Comparison of ENCODE assay signal across 9 mouse cellular contexts in the genomic region with DNA sequence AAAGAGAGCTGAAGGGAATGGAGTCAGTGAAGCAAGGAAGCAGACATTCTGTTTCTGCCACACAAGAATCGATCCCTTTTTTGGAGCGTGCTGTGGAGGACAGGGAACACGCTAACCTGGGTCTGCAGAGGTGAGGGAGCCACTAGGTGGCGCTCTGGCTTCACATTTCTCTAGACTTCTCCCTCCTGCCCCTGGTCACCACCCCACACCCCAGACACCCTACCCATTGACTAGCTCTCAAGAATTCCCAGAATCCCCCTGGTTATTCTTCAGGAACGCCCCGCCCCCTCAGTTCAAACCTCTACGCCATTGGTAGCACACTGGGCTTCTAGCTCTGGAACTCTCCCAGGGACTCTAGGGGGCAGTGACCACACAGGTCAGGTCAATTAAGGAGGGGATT. TPM values are rescaled to one million over a fixed set of nuclear protein-coding genes. Genes with fewer than 3 reads are reported as not detected.
A peak's percentile ranks its signal among the peaks of the same experiment; 100 is the strongest.
DNase-seq lines count a peak whose midpoint lies in the region; ATAC-seq and TF ChIP-seq lines count a peak whose summit lies in the region.
"Had no signal": no experiment of that assay in that cellular context is flagged by ENCODE, and none has a peak within 500 bp of the region (broad histone marks: within the 10 kb centered on the region; RNA-seq: fewer than 3 reads in every experiment).

No protein-coding gene starts in this region.

- H3K9me3 ChIP-seq in forebrain, embryonic 16.5 days (ENCODE audit: control insufficient read depth, low read length): no peaks in the 10 kb centered on the region
- no peaks in the 10 kb centered on the region for H3K9me3 ChIP-seq in lung, embryonic 14.5 days (ENCODE audit: low read depth, low read length)
- H3K9me3 ChIP-seq: limb, embryonic 15.5 days had no signal

- no peak overlapping the region for H3K4me3 ChIP-seq in forebrain, embryonic 16.5 days (replicated peaks; ENCODE audit: low read length)
- H3K4me3 ChIP-seq in lung, embryonic 14.5 days (ENCODE audit: low read depth, low read length): no peak overlapping the region
- H3K4me3 ChIP-seq in olfactory bulb, adult 2 months (ENCODE audit: insufficient read depth, low read depth, low read length): no peak overlapping the region
- H3K4me3 ChIP-seq: limb, embryonic 15.5 days had no signal

- peak; percentile 90 for DNase-seq in MN1 (ENCODE audit: low spot score)
- peak; percentile 74 to 82 for DNase-seq in cerebellum, adult 18-20 months
- peak; percentile 76 to 80 for DNase-seq in heart, postnatal 14 days
- DNase-seq in kidney, postnatal 36 days: peak; percentile 71 to 90
- DNase-seq in lung, embryonic 14.5 days: peak; percentile 83
- DNase-seq in thymus, postnatal 10 days (ENCODE audit: low spot score in 2 of 2): peak; percentile 62 to 87

- H3K9ac ChIP-seq in forebrain, embryonic 16.5 days (replicated peaks; ENCODE audit: low read depth, low read length): no peak overlapping the region
- H3K9ac ChIP-seq in lung, embryonic 14.5 days: no peak overlapping the region
- H3K9ac ChIP-seq: limb, embryonic 15.5 days had no signal

- no peaks in the 10 kb centered on the region for H3K36me3 ChIP-seq in forebrain, embryonic 16.5 days (ENCODE audit: control insufficient read depth, insufficient read depth)
- peaks cover 19% of the 10 kb centered on the region; the same call in 1 of the 2 replicates for H3K36me3 ChIP-seq in lung, embryonic 14.5 days (ENCODE audit: insufficient read depth)

- H3K27me3 ChIP-seq in forebrain, embryonic 16.5 days (replicated peaks; ENCODE audit: control insufficient read depth, insufficient read depth, low read length): no peaks in the 10 kb centered on the region
- no peaks in the 10 kb centered on the region for H3K27me3 ChIP-seq in lung, embryonic 14.5 days (ENCODE audit: insufficient read depth, low read length)
- H3K27me3 ChIP-seq: limb, embryonic 15.5 days had no signal

- no peaks in the 10 kb centered on the region for H3K4me1 ChIP-seq in forebrain, embryonic 16.5 days (replicated peaks; ENCODE audit: control insufficient read depth, insufficient read depth, low read length)
- H3K4me1 ChIP-seq in lung, embryonic 14.5 days (ENCODE audit: insufficient read depth): peaks cover 14% of the 10 kb centered on the region
- peaks cover 8% of the 10 kb centered on the region for H3K4me1 ChIP-seq in olfactory bulb, adult 2 months (ENCODE audit: control insufficient read depth, insufficient read depth, low read length)

- TF ChIP-seq POLR2A in olfactory bulb, adult 2 months (IDR thresholded peaks at IDR 0.05; ENCODE audit: insufficient read depth, low read depth, low read length): no peak

- 41% methylated on average over 7 of the region's 7 CpGs for WGBS in forebrain, embryonic 16.5 days
- WGBS in lung, embryonic 14.5 days: 37% methylated on average over 7 of the region's 7 CpGs
- 27% methylated on average over 7 of the region's 7 CpGs for WGBS in olfactory bulb, adult 2 months

- TF ChIP-seq CTCF in lung, embryonic 14.5 days (IDR thresholded peaks at IDR 0.05; ENCODE audit: low read depth): peak; percentile 77
- TF ChIP-seq CTCF in olfactory bulb, adult 2 months (IDR thresholded peaks at IDR 0.05; ENCODE audit: insufficient read depth, low read depth, low read length): peak; percentile 67; the same call in 1 of the 2 replicates

- H3K27ac ChIP-seq in forebrain, embryonic 16.5 days (ENCODE audit: low read length): no peak overlapping the region
- peak overlapping the region; percentile 50; the same call in 1 of the 2 replicates for H3K27ac ChIP-seq in lung, embryonic 14.5 days (ENCODE audit: low read depth)
- H3K27ac ChIP-seq in olfactory bulb, adult 2 months (ENCODE audit: insufficient read depth, low read depth, low read length): no peak overlapping the region

- H3K4me2 ChIP-seq in forebrain, embryonic 16.5 days (ENCODE audit: low read length): no peak overlapping the region
- H3K4me2 ChIP-seq in lung, embryonic 14.5 days: peak overlapping the region; percentile 40
- H3K4me2 ChIP-seq: limb, embryonic 15.5 days had no signal

- peak; percentile 64; the same call in 1 of the 2 replicates for ATAC-seq in forebrain, embryonic 16.5 days
- ATAC-seq in lung, embryonic 14.5 days (ENCODE audit: insufficient read depth): peak; percentile 39; the same call in 1 of the 2 replicates

- intact Hi-C loops in heart, postnatal 14 days (cut with DNase I): loop anchor here (2.0 kb wide), 1 partner anchor 53 kb away; no protein-coding TSS in a partner anchor

RNA-seq across cellular contexts. Expression of a gene that starts 4.8 kb away (rescaled TPM):
- polyA plus RNA-seq in forebrain, embryonic 16.5 days (2015; fragmentation: Nextera tagmentation; extraction: Ambion mirVana): 70.2 and 92.5 TPM in 2 replicates
- 1 to 10 TPM; 8.8 to 9.2 TPM for total RNA-seq in heart, postnatal 14 days (2021)
- polyA plus RNA-seq in lung, embryonic 14.5 days (2014; fragmentation: Nextera tagmentation; extraction: Ambion mirVana): 46.2 and 48.0 TPM in 2 replicates
- polyA plus RNA-seq in olfactory bulb, adult 2 months (2012; ENCODE audit: insufficient read depth, insufficient read length, low replicate concordance, missing spikeins): not detected in 2 replicates

RNA-seq across cellular contexts. Expression of a gene that starts 13.0 kb away (rescaled TPM):
- polyA plus RNA-seq in forebrain, embryonic 16.5 days (2015; fragmentation: Nextera tagmentation; extraction: Ambion mirVana): 11.1 and 14.4 TPM in 2 replicates
- 10 to 100 TPM; 51.9 to 53.1 TPM for total RNA-seq in heart, postnatal 14 days (2021)
- polyA plus RNA-seq in lung, embryonic 14.5 days (2014; fragmentation: Nextera tagmentation; extraction: Ambion mirVana): 13.6 and 14.7 TPM in 2 replicates
- not detected in 2 replicates for polyA plus RNA-seq in olfactory bulb, adult 2 months (2012; ENCODE audit: insufficient read depth, insufficient read length, low replicate concordance, missing spikeins)

RNA-seq across cellular contexts. Expression of a gene that starts 19.5 kb away (rescaled TPM):
- polyA plus RNA-seq in forebrain, embryonic 16.5 days (2015; fragmentation: Nextera tagmentation; extraction: Ambion mirVana): 40.0 and 43.7 TPM in 2 replicates
- total RNA-seq in heart, postnatal 14 days (2021): 10 to 100 TPM; 16.5 to 19.9 TPM
- 54.0 and 56.8 TPM in 2 replicates for polyA plus RNA-seq in lung, embryonic 14.5 days (2014; fragmentation: Nextera tagmentation; extraction: Ambion mirVana)
- not detected in 2 replicates for polyA plus RNA-seq in olfactory bulb, adult 2 months (2012; ENCODE audit: insufficient read depth, insufficient read length, low replicate concordance, missing spikeins)

RNA-seq across cellular contexts. Expression of a gene that starts 31.3 kb away (rescaled TPM):
- polyA plus RNA-seq in forebrain, embryonic 16.5 days (2015; fragmentation: Nextera tagmentation; extraction: Ambion mirVana): 14.4 and 17.2 TPM in 2 replicates
- 10 to 100 TPM; 45.0 to 47.5 TPM for total RNA-seq in heart, postnatal 14 days (2021)
- 69.5 and 75.2 TPM in 2 replicates for polyA plus RNA-seq in lung, embryonic 14.5 days (2014; fragmentation: Nextera tagmentation; extraction: Ambion mirVana)
- polyA plus RNA-seq in olfactory bulb, adult 2 months (2012; ENCODE audit: insufficient read depth, insufficient read length, low replicate concordance, missing spikeins): not detected in 2 replicates

RNA-seq across cellular contexts. Expression of a gene that starts 31.4 kb away (rescaled TPM):
- 139 and 156 TPM in 2 replicates for polyA plus RNA-seq in forebrain, embryonic 16.5 days (2015; fragmentation: Nextera tagmentation; extraction: Ambion mirVana)
- 10 to 100 TPM in 1 of 2 experiments, 1 to 10 TPM in 1; 7.9 to 14.4 TPM for total RNA-seq in heart, postnatal 14 days (2021)
- 655 and 692 TPM in 2 replicates for polyA plus RNA-seq in lung, embryonic 14.5 days (2014; fragmentation: Nextera tagmentation; extraction: Ambion mirVana)
- not detected in 2 replicates for polyA plus RNA-seq in olfactory bulb, adult 2 months (2012; ENCODE audit: insufficient read depth, insufficient read length, low replicate concordance, missing spikeins)

Comparison
In these comparisons a context has a peak if more than half of its experiments do, and no peak if none do; other contexts are left out.
1. RNA of a gene that starts 4.8 kb away (polyA plus RNA-seq): 70.2 to 92.5 TPM in forebrain, embryonic 16.5 days and 46.2 to 48.0 TPM in lung, embryonic 14.5 days; not detected in olfactory bulb, adult 2 months; every median in the first group is over 10 times any median in the second.
2. RNA of a gene that starts 19.5 kb away (polyA plus RNA-seq): 54.0 to 56.8 TPM in lung, embryonic 14.5 days and 40.0 to 43.7 TPM in forebrain, embryonic 16.5 days; not detected in olfactory bulb, adult 2 months; every median in the first group is over 10 times any median in the second.
3. Peak in every context shown above with its lines, with median percentiles within 50 percentile points of each other: DNase-seq.